Mouse (Mus musculus): ENCODE data around the gene Cdr2l. TPM values are rescaled to one million over a fixed set of nuclear protein-coding genes. Genes with fewer than 3 reads are reported as not detected.

The Cdr2l gene
- 4.8 and 5.7 TPM in 2 replicates for polyA plus RNA-seq (2012; rRNA removed)

DNA sequence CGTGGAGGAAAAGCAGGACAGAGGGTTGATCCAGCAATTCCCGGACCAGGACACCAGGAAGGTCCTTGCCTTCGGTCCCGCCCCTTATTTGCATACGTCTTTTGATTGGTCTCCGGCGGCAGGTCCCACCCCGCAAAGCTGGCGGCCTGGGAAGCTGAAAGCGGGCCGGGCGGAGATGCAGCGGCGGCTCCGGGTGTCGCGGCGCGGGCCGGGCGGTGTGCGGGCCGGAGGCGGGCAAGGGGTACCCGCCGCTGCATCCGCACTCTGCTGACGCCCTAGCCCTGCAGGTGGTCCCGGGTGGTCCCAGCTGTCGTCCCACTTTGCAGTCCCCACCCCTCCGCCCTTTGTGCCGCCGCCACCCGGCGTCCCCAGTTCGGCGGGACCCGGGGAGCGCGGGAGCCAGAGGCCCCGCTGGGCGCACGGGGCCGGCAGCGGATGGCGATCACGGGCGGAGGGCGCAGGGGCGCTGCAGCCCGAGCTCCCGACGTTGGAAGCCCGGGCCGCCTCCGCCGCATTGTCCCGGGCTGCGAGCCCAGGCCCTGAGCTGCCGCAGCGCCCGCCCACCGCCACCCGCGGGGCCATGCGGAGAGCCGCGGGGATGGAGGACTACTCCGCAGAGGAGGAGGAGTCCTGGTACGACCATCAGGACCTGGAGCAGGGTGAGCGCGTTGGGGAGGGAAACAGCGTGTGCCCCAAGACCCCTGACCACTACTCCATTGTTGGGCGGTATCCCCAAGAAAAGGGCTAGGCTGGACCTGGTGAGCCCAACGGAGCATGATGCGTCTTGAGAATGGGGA is at the start of gene Cdr2l:
Gene Cdr2l (plus strand): TSS at position 174 of the 797 bp plus-strand sequence.

DNA sequence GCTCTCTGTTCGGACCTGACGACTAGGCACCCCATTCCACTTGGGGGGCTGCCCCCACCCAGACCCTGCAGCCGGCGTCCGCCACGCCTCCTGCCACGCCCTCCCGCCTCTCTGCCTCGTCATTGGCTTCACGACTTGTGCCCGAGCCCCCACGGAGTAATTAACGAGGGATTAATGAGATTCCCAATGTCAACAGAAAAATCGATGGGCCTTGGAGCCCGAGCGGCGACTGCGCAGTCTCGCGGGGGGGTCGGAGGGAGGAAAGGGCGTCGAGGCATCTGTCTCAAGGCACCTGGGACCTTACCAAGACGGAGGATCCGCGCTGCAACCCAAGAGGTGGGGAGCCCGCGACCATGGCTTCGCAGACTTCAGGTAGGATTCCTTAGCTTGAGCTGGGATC is 47.2 kb upstream of the Cdr2l start, which contains the start of gene Otop3:
Gene Otop3 (plus strand): TSS at position 201 of the 400 bp plus-strand sequence.

DNA sequence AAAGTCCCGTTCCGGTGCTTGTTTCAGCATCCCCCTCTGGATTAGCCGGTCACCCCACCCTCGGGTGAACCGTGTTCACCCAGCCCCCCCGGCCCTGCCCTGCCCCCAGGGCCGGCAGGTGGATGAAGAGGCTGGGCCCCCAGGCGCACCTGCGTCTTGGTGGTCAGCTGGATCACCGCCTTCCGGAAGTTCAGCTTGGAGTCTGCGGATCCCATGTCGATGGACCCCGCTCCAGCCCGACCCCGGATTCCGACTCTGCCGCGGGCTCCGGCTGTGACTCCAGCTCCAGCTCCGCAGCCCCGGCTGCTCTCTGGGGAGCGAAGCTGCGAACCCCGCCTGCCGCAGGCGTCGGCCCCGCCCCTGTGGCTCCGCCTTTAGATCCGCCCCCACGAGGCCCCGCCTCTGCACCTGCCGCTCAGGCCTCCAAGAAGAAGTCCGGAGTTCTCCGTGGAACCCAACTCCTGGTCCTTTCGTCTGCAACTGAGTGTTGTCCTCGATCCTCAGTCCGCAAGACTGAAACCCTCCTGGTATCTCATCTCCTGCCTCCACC is 14.2 kb upstream of the Cdr2l start, which contains the start of gene Hid1:
Gene Hid1 (minus strand): TSS at position 362 of the 550 bp plus-strand sequence.

DNA sequence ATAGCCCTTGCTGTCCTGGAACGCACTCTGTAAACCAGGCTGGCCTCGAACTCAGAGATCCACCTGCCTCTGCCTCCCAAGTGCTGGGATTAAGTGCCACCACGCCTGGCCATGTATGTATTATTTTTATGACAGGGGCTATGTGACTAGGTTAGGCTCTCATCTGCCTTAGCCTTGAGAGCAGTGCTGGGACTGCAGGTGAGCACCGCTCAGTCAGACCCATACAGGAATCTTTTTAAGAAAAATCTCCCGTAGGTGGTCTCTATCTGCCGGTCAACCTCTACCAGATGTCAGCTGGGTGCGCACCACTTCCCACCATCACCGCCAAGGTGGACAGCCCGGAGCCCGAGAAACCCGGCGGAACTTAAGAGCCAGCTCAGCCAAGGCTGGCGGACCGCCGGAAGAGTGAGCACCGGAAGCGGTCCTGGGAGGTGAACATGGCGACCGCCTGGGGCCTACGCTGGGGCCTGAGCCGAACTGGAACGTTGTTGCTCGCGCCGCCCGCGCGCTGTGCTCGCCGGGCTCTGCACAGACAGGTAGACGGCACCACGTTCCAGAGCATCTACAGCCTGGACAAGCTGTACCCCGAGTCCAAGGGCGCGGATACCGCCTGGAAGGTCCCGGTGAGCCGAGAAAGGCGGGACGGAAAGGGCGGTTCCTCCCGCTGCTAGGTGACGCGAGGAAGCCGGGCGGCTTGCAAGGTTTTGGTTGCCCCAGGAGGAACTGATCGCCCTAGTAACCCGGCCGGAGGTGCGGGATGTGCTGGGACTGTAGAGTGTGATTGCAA is 21.8 kb downstream of the Cdr2l start, which contains the start of gene Mrpl58:
Gene Mrpl58 (plus strand): TSS at position 415 of the 787 bp plus-strand sequence.

DNA sequence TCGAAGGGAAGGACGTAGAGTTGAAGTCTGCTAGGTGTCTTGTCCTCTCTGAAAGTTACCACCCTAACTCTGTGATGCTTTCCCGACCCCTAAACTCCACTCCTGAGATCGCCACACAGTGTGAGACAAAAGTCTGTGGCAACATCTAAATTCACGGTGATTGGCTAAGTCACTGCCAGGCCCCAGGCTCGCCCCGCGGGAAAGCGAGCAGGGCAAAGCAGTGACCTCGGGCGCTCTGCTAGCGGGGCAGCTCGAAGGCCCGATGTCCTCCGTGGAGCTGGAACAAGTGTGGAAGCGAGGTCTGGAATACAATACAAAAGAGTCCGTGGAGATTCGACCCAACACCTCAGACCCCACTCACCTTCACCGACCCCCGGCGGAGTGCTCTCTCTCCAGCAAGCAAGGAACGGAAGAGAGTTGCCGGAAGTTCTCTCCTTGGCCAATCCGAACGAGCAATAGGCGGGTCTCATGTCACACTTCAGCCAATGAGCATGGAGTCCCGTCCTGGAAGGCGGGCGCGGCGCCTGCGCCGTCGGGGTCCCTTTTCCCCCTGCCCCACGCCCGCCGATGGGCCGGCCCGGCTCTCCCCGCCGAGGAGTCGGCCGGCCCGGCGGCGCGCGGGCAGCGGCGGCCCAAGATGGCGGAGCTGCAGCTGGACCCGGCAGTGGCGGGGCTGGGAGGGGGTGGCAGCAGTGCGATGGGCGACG is 38.0 kb downstream of the Cdr2l start, which contains the start of the genes Atp5h and Kctd2:
Gene Atp5h (minus strand): TSS at position 432 of the 707 bp plus-strand sequence.
Gene Kctd2 (plus strand): TSS at position 598 of the 707 bp plus-strand sequence.

DNA sequence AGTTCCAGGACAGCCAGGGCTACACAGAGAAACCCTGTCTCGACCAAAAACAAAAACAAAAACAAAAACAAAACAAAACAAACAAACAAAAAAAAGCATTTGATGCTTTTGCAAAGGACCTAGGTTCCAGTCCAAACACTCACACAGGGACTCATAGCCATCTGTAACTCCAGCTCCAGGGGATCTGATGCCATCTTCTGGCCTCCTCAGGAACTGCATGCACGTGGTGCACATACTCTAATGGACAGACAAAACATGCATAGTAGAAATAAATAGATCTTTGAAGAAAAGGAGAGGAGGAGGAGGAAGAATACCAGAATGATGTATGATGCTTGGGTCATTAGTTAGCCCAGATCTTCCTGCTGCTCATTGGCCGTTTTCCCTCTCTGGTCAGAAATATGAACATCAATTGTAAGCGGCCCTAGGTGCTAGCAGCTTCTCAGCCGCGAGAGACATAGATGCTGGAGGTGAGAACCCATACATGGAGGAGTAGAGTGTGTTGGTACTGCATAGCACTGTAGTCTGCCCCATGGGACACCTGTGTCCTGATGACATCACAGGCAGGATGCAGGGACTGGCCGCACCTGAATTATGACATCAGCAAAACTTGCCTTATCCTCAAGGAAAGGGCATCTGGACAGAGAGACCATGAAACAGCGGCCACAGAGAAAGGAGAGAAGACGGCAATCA is 58.3 kb downstream of the Cdr2l start, which contains the start of gene Trim80:
Gene Trim80 (plus strand): TSS at position 640 of the 690 bp plus-strand sequence.

Other genes starting within 250 kb of the Cdr2l start
- 1.7 and 2.3 TPM in 2 replicates for gene Cd300lf, start 247.9 kb upstream of the Cdr2l start, polyA plus RNA-seq (2012; rRNA removed)
- gene Slc9a3r1, start 218.6 kb upstream of the Cdr2l start, polyA plus RNA-seq (2012; rRNA removed) = 43.1 and 57.6 TPM in 2 replicates
- gene Tmem104, start 194.4 kb upstream of the Cdr2l start, polyA plus RNA-seq (2012; rRNA removed) = 7.5 and 8.3 TPM in 2 replicates
- gene Nat9, start 194.1 kb upstream of the Cdr2l start, polyA plus RNA-seq (2012; rRNA removed) = 6.5 and 8.5 TPM in 2 replicates
- gene Grin2c, start 114.7 kb upstream of the Cdr2l start, polyA plus RNA-seq (2012; rRNA removed) = 0.06 and 0.31 TPM in 2 replicates
- gene Fdxr, start 104.9 kb upstream of the Cdr2l start, polyA plus RNA-seq (2012; rRNA removed) = 12.4 and 13.3 TPM in 2 replicates
- 6.2 and 6.6 TPM in 2 replicates for gene Fads6, start 84.3 kb upstream of the Cdr2l start, polyA plus RNA-seq (2012; rRNA removed)
- 16.1 and 21.0 TPM in 2 replicates for gene Otop2, start 74.8 kb upstream of the Cdr2l start, polyA plus RNA-seq (2012; rRNA removed)
- gene Ush1g, start 59.9 kb upstream of the Cdr2l start, polyA plus RNA-seq (2012; rRNA removed) = 1.5 and 2.2 TPM in 2 replicates
- gene Otop3, start 47.2 kb upstream of the Cdr2l start, polyA plus RNA-seq (2012; rRNA removed) = 23.8 and 26.0 TPM in 2 replicates
- gene Hid1, start 14.2 kb upstream of the Cdr2l start, polyA plus RNA-seq (2012; rRNA removed) = 80.8 and 93.5 TPM in 2 replicates
- gene Mrpl58, start 21.8 kb downstream of the Cdr2l start, polyA plus RNA-seq (2012; rRNA removed) = 36.6 and 39.3 TPM in 2 replicates
- gene Atp5h, start 38.0 kb downstream of the Cdr2l start, polyA plus RNA-seq (2012; rRNA removed) = 14.7 and 18.0 TPM in 2 replicates
- 12.6 and 14.1 TPM in 2 replicates for gene Kctd2, start 38.2 kb downstream of the Cdr2l start, polyA plus RNA-seq (2012; rRNA removed)
- gene Trim80, start 58.6 kb downstream of the Cdr2l start, polyA plus RNA-seq (2012; rRNA removed) = 0.16 and 0.19 TPM in 2 replicates
- 25.7 and 34.8 TPM in 2 replicates for gene Slc16a5, start 80.6 kb downstream of the Cdr2l start, polyA plus RNA-seq (2012; rRNA removed)
- 6.0 and 11.3 TPM in 2 replicates for gene Armc7, start 93.8 kb downstream of the Cdr2l start, polyA plus RNA-seq (2012; rRNA removed)
- gene Nt5c, start 109.9 kb downstream of the Cdr2l start, polyA plus RNA-seq (2012; rRNA removed) = 32.8 and 35.6 TPM in 2 replicates
- gene Jpt1, start 132.5 kb downstream of the Cdr2l start, polyA plus RNA-seq (2012; rRNA removed) = 192 and 238 TPM in 2 replicates
- 5.7 and 7.7 TPM in 2 replicates for gene Sumo2, start 154.4 kb downstream of the Cdr2l start, polyA plus RNA-seq (2012; rRNA removed)
- 12.5 and 15.1 TPM in 2 replicates for gene Nup85, start 182.5 kb downstream of the Cdr2l start, polyA plus RNA-seq (2012; rRNA removed)
- gene Mrps7, start 222.0 kb downstream of the Cdr2l start, polyA plus RNA-seq (2012; rRNA removed) = 7.9 and 9.3 TPM in 2 replicates
- 6.8 and 15.8 TPM in 2 replicates for gene Gga3, start 222.1 kb downstream of the Cdr2l start, polyA plus RNA-seq (2012; rRNA removed)
- 34.3 and 37.0 TPM in 2 replicates for gene Mif4gd, start 231.1 kb downstream of the Cdr2l start, polyA plus RNA-seq (2012; rRNA removed)
- 10.9 and 14.6 TPM in 2 replicates for gene Slc25a19, start 246.4 kb downstream of the Cdr2l start, polyA plus RNA-seq (2012; rRNA removed)

Measured in stomach, adult 2 months (tissue).